Mouse (Mus musculus) cerebellum, postnatal 10 days (tissue): ENCODE measurements around the gene Actr2.
"Not testable (repeated sequence)": the region's sequence is repeated elsewhere in the genome, so short reads cannot be mapped to it uniquely, and the experiment has no call there.

Experiments used
- DNase-seq, 2 experiments: peaks; one replicate each; pipeline ENCODE4 v3.0.0; 2021; ENCODE audit warnings: mixed read lengths in 2 of 2

Gene Actr2

DNA sequence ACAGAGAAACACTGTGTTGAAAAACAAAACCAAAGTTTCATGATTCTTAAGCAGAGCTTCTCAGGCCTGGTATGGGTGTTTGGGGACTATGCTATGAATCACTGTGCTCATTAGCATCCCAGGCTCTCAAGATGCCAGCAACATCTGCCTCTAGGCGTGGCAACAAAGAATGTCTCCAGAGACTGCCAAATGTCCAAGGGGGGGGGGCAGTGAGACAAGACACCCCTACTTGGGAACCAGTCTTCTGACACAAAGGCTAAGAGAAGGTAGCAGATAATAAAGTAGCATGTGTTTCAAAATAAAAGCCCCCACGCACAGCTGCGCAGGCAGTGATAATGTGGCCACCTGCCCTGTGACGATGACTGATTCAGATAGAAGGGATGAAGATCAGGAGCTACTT, 69.5 kb downstream of the Actr2 start:
- no peak for DNase-seq

DNA sequence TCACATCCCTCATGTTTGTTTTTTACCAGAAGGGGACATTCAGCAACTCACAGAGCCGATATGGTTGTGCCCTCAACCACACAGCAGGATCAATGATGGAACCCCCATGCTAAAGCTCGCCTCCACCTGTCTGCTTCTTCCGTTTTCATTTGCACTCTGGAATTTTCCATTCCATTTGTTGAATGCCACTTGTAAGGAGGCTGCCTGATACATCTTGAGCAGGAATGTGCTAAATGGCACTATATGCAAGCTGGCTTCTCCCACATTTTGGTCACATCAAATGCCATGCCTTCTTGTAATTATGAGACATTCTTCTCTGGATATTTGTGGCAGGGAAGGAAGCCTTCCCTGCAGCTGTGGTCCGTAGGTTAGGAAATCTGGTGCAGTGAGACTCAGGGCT, 70.6 kb downstream of the Actr2 start:
- no peak for DNase-seq

DNA sequence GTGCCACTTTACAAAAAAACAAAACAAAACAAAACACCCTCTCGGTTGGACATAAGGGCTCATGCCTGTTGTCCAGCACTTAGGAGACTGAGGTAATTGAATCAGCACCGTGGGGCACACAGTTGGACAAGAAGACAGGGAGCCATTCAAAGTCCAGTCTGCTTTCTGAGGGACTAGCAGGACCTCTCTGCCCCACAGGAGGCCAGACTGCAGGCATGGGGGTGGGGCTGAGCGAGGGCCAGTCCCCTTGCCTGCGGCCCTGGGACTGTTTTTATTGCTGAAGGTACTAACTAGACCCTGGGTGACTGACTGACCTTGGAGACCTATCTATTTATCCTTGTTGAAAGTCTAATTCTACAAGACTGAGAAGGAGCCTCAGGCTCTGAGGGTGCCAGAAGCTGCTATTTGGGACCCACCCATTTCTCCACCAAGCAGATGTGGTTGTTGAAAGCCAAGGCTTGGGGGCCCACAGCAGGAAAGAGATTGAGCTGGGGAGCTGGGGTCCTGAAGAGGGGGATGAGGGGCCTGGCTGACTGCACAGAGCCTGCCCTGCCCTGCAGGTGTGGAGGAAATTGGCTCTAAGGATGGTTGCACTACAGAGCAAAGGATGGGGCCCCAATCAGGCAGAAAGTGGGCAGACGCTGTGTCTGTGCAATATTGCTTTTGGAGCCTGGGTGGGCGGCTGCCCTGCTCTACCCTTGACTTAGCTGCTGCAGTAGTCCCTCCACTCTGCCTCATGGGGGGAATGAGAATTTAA, 71.4 kb downstream of the Actr2 start:
- no peak for DNase-seq

DNA sequence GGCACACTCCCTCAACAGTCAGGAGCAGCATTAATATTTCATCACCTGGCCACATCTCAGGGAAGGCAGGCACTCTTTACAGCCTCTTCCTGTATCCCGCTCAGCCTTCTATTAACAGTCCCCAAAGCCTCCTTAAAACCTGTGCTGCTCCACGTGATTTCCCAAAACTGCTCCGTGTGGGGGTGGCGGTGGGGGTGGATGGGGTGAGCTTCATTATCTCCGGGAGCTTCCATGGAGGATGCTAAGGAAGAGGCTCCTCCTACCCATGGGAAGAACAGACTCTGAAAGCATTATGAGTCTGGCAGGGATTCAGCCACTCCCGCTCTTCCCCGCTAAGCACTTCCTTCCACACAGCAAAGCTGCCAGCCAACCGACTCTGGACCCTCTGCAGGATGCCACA, 74.0 kb downstream of the Actr2 start:
- DNase-seq = peak; percentile 73 to 76

DNA sequence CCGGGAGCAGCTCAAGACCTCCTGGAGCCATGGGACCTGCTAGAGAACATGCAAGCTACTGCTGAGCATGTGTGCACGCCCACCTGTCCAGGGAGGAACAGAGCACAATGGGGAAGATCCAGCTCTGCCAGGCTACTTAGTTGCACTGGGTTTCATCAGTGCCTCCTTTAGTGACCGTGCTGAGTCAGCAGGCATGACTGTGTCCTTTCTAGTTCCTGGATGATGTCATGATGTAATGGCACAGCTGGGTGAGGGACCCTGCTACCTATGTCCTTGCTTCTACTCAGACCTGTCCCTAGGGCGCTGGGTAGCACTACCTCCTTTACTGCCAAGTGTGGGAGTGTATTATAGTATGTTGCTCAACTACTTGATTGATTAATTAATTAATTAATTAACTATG, 75.0 kb downstream of the Actr2 start:
- no peak for DNase-seq

DNA sequence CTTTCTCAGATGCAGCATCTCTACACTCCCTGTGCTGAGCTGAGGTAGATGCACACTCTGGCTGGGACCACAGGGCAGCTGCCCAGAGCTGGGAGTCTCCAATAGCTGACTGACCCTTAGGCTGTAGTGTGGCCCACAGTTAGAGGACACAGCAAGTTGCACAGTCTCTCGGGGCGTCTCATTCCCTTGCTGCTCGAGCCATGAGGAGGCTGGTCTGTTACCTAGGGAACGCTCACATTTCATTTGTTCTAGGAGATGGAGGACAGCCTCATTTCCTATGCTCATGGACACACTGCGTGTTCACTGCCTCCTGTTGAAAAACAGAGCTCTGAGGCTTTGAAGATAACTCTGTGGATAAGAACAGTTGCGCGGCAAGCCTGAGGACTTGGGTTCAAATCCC, 76.7 kb downstream of the Actr2 start:
- no peak for DNase-seq

DNA sequence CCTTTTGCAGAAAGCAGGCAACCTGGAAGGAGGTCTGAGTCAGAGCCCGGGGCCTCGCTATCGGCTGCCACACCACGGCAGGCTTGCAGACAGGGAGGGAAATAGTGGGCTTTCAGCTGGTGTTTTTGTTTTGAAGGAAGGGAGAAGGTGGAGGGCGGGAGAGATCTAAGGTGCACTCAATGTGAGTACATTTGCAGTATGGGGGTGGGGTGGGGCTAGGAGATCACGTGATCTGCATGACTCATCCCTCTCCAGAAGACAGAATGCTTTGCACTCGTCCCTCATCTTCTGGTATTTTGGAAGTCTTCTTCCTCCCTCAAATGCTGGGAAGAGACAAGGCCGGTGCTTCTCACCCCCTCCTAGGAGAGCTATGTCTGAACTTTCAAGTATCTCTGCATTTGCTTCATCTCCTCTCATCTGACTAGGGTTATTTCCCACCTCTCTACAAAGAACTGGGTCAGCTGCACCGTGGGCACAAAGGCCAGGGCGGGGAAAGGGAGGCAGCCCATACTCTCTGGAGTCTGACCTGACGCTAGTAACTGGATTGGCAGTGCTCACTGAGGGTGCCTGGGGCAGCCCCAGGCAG, 77.3 kb downstream of the Actr2 start:
- DNase-seq = peak in 1 of 2 experiments; percentile 40

DNA sequence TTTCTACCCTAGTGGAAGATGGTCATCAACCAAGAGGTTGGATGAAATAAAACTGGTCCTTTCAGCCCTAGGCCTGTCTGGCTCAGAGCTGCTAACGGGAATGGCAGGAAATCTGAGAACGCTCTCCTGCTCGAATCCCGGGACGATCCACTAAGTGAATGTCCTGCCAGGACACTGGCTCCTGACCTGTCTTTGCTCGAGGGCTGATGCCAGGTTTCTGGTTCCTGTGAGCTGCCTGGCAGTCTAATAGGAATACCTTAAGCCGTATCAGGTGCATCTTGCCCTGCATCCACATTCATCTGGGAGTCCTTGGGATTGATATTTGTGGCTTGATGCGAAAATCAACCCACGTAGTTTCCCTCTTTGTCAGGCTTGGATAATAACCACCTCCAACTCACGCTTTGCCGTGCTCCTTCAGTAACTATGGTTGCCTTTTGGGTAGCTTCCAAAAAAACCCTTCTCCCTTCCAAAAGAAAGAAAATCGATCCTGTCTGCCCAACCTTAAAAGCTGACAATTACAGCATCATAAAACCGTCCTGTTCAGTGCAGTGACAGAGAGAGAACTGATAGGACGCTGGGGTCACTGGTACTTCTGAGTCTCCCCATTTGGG, 78.3 kb downstream of the Actr2 start:
- no peak for DNase-seq

DNA sequence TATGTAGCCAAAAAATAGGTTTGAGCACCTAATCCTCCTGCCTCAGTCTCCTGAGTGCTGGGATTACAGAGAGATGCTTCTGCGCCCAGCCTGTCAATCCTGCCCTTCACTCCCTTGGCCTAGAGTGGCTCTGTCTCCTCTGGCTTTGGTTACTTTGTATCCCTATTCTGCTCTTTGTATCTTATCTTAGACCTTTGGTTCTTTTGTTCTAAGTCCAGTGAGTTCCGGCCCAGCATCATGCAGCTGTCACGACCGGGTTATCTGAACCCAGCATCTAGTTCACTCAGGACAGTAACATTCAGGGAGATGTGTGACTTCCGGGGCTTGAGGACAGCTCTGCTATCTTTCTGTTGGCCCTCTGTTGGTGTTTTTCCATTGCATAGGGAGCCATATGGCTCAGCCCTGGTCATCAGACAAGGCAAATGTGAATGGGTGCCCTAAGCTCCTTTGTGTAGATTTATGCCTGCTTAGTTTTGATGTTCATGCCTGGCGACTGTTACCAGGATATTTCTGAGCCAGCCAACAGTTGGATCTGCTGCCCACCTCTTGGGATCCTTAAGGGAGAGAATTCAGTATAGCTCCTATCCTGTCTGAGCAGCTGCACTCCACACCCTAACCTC, 79.1 kb downstream of the Actr2 start:
- DNase-seq = no peak

DNA sequence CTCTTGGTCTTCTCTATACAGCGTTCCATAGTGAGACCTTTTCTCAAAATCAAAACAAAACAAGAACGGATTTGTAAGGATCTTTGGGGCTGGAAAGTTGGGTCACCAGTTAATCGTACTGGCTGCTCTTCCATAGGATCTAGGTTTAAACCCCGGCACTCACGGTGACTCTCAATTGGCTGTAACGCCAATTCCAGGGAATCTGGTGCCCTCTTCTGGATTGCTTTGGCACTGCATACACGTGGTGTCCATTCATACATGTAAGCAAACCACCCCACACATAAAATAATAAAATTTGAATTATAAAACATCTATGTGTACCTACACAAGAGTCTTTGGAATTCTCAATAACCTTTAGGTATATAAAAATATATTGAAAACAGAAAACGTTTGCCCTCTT, 81.2 kb downstream of the Actr2 start:
- DNase-seq = peak; percentile 58 to 64

DNA sequence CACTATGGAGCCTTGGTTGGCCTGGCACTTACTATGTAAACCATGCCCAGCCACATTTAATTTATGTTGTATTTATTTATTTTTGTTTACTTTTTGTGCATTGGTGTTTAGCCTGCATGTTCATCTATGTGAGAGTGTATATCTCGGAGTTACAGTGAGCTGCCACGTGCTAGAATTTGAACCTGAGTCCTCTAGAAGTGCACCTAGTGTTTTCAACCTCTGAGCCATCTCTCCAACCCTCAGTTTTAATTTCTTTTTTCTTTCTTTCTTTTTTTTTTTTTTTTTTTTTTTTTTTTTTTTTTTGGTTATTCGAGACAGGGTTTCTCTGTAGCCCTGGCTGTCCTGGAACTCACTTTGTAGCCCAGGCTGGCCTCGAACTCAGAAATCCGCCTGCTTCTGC, 81.7 kb downstream of the Actr2 start:
- DNase-seq = not testable (repeated sequence)

DNA sequence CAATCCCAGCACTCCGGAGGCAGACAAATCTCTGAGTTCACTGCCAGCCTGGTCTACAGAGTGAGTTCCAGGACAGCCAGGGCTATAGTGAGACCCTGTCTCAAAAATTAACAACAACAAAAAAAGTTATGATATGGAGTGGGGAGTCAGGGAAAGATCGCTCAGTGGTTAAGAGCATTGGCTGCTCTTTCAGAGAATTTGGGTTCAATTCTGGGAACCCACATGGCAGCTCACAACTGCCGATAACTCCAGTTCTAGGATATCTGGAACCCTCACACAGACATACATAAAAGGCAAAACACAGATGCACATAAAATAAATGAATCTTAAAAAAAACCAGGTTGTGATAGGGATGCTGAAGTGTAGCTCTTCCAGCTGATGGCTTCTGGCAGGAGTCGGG, 83.7 kb downstream of the Actr2 start:
- DNase-seq = no peak

DNA sequence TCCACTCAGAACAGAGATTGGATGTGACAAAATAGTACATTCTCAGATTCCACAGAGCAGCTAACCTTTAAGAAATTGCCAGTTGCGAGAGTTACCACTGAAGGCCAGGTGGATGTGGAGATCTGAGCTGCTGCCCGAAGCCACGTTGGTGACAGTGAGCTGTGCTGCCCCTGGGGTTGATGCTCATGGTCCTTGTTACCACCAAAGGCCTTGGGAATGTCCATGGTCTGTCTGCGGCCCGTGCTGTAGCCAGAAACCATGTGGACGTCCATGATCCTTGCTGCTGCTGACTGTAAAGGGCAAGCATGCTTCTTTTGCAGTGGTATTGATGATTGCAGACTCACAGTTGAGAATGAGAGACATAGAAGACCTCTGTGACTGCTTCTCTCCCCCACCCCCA, 84.3 kb downstream of the Actr2 start:
- no peak for DNase-seq

DNA sequence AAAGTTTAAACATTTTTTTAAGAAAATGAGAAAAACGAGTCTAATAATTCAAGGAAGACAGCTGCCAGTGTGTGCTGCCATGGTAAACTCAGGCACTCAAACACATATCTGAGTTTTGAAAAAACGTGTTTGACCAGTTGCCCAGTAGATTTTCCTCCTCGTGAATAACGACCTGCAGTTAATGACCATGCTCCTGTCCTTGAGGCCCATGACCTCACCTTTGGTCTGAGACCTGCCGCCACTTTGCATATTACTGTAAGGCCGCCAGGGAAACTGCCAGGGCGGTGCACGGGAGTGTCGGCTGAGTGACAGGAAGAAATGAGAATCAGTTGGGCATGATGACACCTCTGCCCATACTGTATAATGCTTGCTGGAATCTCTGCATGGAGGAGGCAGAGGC, 85.0 kb downstream of the Actr2 start:
- DNase-seq = no peak

DNA sequence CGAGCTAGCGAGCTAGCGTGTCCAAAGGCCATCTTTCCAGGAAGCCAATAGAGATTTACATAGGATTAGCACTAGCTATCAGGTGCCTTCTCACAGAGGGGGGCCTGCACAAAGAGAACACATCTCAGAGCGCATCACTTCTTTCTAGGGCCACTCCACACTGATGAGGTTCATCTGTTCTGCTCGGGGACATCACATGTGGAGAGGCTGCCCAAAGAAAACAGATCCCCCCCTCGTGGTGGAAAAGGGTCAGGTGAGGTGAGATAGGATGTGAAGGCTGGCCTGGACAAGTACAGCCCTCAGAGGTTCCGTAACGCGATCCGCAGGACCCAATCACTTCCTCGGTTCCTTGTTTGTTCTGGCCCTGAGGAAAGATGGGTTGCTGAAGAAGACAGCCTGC, 86.8 kb downstream of the Actr2 start:
- DNase-seq = peak; percentile 32 to 38

DNA sequence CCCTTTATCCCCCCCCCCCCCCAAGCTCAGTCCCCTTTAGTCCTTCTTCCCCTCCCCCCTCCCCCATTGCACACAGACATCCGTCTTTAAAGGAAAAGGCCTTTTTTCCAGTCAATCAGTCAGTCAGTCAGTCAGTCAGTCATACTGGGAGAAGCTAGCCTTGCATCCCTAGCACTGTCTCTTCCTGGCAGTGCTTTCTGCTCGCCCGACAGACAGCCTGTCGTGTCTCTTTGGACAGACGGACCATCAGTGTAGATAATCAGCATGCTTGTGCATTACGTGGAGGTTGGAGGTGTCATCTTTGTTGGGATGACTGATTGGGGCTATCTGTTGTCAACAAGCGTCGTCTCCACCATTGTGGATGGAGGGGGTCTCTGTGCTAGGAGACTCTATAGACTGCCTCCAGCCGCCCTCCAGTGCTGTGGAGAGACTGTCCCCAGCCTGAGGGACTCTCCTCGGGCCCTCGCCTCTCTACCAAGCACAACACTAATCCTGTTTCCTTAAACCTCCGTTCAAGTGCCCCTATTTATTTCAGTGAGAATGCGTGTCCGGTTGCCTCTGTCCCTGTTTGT, 89.7 kb downstream of the Actr2 start:
- DNase-seq = no peak

DNA sequence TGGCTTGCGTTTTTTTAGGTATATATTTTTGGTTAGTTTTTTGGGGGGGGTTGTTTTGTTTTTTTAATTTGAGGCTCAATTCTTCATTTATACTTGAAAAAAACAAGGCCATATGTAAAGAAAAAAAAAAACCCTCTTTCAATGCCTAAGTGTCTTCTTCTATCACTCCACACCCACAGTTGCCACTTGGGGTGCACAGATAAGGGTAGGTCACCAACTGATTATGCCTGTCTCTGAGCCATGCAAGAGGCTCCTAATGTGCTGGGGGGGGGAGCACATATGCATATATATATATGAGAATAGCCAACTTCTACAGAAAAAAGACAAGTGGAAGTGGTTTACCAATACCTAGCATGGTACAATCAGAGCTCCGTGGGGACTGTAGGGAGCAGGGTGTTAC, 90.3 kb downstream of the Actr2 start:
- DNase-seq = no peak

DNA sequence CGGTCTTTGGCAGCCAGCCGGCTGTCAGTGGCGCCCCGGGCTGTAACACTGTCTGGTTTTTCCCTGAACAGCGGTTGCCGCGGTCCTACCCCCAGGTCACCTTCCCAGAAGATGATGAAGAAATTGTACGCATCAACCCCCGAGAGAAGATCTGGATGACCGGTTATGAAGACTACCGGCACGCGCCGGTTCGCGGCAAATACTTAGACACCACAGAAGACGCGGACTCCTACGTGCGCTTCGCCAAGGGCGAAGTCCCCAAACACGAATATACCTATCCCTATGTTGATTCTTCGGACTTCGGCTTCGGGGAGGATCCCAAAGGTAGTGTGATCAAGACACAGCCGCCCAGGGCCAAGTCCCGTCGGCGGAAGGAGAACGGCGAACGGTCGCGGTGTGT, 92.0 kb downstream of the Actr2 start:
- DNase-seq = peak in 1 of 2 experiments; percentile 45

DNA sequence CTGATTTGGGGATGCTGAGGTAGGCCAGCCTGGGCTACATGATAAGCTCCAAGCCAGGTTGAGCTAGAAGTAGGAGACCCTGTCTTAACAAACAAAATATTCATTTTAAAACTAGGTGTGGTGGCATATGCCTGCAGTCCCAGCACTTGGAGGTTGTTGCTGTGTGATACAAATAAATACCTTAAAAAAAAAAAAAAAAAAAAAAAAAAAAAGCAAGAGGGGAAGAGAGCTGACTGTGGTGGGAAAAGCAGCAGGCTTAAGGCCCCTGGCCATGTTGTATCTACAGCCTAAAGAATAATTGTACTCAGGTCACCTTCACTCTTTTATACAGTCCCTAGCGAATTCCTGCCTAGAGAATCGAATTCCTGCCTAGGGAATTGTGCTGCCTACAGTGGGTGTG, 93.8 kb downstream of the Actr2 start:
- no peak for DNase-seq

DNA sequence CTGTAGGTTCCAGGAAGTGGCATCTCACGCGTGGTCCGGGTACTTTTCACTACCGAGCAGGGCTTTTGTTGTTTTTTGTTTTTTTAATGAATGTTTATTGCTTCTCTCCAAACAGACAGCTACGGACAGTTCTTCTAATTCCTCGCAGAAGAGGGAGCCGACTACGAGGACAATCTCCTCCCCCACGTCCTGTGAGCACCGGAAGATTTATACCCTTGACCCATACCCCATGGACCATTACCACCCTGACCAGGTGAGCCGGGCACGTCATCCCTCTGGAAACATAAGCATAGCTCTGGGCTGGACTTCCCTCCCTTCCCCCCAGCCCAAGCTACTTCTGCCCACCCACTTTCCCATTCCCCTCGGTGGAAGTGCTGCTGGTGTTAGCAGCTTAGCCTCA, 94.8 kb downstream of the Actr2 start:
- no peak for DNase-seq

DNA sequence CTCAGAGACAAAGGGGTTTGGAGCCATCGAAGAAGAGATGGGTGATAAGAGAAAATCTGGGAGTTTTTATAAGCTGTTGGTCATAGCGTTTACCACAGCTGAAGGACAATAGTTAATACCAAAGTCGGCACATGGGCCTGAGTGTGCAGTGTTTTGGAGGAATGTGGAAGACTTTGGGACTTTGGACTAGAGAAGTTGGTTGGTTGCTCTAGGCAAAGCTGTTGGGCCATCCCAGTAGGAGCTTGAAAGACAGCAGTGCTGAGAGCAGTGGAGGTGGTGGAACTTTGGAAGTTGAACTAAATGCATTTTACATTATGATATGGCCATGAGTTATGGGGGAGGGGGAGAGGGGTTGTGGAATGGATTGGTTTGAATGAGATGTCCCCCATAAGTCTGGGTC, 99.3 kb downstream of the Actr2 start:
- DNase-seq = no peak
